Mouse (Mus musculus) liver, adult 2 months (tissue): ENCODE data around the gene Myo1g. TPM values are rescaled to one million over a fixed set of nuclear protein-coding genes. Genes with fewer than 3 reads are reported as not detected.

Source experiments
- DNase-seq: peaks from one replicate; pipeline ENCODE4 v3.0.0-alpha.2; 2011; ENCODE audit warnings: low read depth, low spot score; ENCODE audit errors: extremely low read depth
- H3K27ac ChIP-seq: fragments of 200-500 bp; replicated peaks from 2 replicates; pipeline ENCODE4 v1.5.1; 2012; ENCODE audit warnings: low read depth, mild to moderate bottlenecking, control low read depth, inconsistent platforms, low read length; ENCODE audit not compliant: insufficient read depth
- H3K27me3 ChIP-seq: fragments of 200-500 bp; 2 replicates; pipeline ENCODE4 v1.6.1; 2012; ENCODE audit warnings: mild to moderate bottlenecking, moderate library complexity, low read length, inconsistent platforms; ENCODE audit not compliant: control insufficient read depth, insufficient read depth
- H3K36me3 ChIP-seq: fragments of 200-500 bp; 2 replicates; pipeline ENCODE4 v1.6.1; 2012; ENCODE audit warnings: low read length, inconsistent platforms; ENCODE audit not compliant: control insufficient read depth, insufficient read depth
- H3K4me1 ChIP-seq: fragments of 200-500 bp; 2 replicates; pipeline ENCODE4 v1.6.1; 2011; ENCODE audit warnings: low read length; ENCODE audit not compliant: control insufficient read depth, insufficient read depth
- H3K4me3 ChIP-seq: fragments of 200-500 bp; 2 replicates; pipeline ENCODE4 v1.5.1; 2011; ENCODE audit warnings: low read depth, mild to moderate bottlenecking, control low read depth, low read length, moderate library complexity; ENCODE audit not compliant: insufficient read depth
- H3K79me2 ChIP-seq: fragments of 200-500 bp; 2 replicates; pipeline ENCODE4 v1.6.1; 2012; ENCODE audit warnings: inconsistent platforms, mild to moderate bottlenecking, low read length, moderate library complexity; ENCODE audit not compliant: control insufficient read depth, insufficient read depth
- H3K9ac ChIP-seq: fragments of 200-500 bp; 2 replicates; pipeline ENCODE4 v1.6.1; 2012; ENCODE audit warnings: low read depth, mild to moderate bottlenecking, control low read depth, inconsistent platforms, low read length
- CTCF ChIP-seq: fragments of 200-500 bp; IDR thresholded peaks from 2 replicates; pipeline ENCODE4 v1.5.1; 2011; ENCODE audit warnings: low read depth, low read length, control low read depth
- POLR2A ChIP-seq: fragments of 200-500 bp; IDR thresholded peaks from 2 replicates; pipeline ENCODE4 v1.6.1; 2011; ENCODE audit warnings: low read length, control low read depth; ENCODE audit not compliant: insufficient read depth; ENCODE audit errors: extremely low read depth
- WGBS: fragments of 180-500 bp; shearing (Covaris S2); methylation state at CpG from one replicate; pipeline ENCODE4 v1.1.7; 2018; 5-methylcytosine and 5-hydroxymethylcytosine counted together
- polyA plus RNA-seq: library from polyadenylated mRNA; depleted of rRNA; stranded (reverse); fragments of >200 nt; gene quantifications from 2 replicates; pipeline ENCODE4 v1.2.3, GENCODE M21; 2012
- total RNA-seq: library from RNA; depleted of rRNA; stranded (reverse); fragments of >200 nt; gene quantifications from 2 replicates; pipeline ENCODE4 v1.2.3, GENCODE M21; 2014

Gene Myo1g
- total and polyA plus RNA-seq, 2 experiments = 1.1 to 2.3 TPM

DNA sequence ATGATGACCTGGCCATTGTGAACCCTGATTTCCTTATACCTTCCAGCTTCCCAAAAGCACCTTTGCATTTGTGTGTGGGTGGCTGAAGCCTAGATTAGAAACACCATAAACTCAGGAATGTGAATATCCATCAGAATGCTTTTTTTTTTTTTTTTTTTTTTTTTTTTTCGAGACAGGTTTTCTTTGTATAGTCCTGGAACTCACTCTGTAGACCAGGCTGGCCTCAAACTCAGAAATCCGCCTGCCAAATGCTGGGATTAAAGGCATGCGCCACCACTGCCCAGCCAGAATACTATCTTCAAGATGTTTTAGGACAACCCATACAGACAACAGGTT lies 25.1 kb upstream of the Myo1g start:
- peaks cover 12% of the 10 kb centered on the region; the same call in 1 of the 2 replicates for H3K79me2 ChIP-seq
- no peak for DNase-seq
- no peaks in the 10 kb centered on the region for H3K27me3 ChIP-seq
- H3K4me3 ChIP-seq = peak overlapping the region; percentile 29
- 22% methylated on average over 3 of the region's 3 CpGs for WGBS
- no peak for TF ChIP-seq POLR2A
- TF ChIP-seq CTCF = no peak
- H3K27ac ChIP-seq = peak overlapping the region; percentile 29; the same call in 1 of the 2 replicates
- no peak overlapping the region for H3K9ac ChIP-seq
- no peaks in the 10 kb centered on the region for H3K36me3 ChIP-seq
- peaks cover 9% of the 10 kb centered on the region for H3K4me1 ChIP-seq

DNA sequence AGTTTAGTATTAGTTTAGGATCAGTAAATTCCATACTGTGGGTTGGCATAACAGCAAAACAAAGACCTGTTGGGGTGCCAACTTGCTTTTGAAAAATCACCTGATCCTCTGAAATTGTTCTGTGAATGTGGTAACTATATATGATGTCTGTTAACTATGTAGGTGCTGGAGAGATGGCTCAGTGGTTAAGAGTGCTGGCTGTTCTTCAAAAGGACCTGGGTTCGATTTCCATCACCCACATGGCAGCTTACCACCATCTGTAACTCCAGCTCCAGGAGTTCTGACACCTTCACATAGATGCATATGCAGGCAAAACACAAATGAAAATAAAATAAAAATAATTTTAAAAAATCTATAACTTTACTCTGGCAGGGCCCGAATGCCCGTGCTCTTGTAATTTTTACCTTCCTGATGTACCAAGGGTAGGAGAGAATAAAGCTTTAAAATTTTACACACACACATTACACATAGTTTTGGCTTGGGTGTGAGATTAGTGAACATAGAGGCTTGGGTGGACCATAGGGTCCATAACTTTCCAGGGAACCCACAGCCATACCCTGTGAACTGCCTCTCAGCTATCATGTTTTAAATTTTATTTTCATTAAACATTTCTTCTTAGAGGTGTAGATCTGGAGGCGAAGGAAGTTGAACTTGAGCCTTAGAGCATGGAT lies 24.6 kb upstream of the Myo1g start:
- DNase-seq = no peak
- WGBS = 94% methylated on average over 4 of the region's 4 CpGs
- TF ChIP-seq POLR2A (no peak), CTCF (no peak)
- H3K79me2 ChIP-seq = peaks cover 12% of the 10 kb centered on the region; the same call in 1 of the 2 replicates
- H3K4me3 ChIP-seq = no peak overlapping the region
- no peaks in the 10 kb centered on the region for H3K36me3 ChIP-seq
- no peak overlapping the region for H3K27ac ChIP-seq
- no peak overlapping the region for H3K9ac ChIP-seq
- H3K4me1 ChIP-seq = peaks cover 9% of the 10 kb centered on the region
- no peaks in the 10 kb centered on the region for H3K27me3 ChIP-seq

DNA sequence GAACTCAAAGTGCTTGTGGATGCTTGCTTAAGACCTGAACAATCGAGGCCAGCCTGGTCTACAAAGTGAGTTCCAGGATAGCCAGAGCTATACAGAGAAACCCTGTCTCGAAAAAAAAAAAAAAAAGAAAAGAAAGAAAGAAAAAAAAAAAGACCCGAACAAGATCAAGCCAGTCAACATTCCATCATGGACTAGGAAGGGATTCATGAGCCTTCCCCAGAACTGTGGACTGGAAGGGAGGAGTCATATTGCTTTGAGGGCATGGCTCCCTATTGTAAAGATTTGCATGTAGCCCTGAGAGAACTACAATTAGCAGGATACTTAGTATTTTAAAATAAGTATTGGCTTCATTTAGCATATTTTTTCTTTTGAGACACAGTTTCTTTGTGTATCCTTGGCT lies 23.9 kb upstream of the Myo1g start:
- Histone ChIP-seq H3K9ac (no peak overlapping the region), H3K4me1 (peaks cover 7% of the 10 kb centered on the region), H3K4me3 (no peak overlapping the region), H3K27me3 (no peaks in the 10 kb centered on the region), H3K79me2 (peaks cover 6% of the 10 kb centered on the region; the same call in 1 of the 2 replicates), H3K27ac (no peak overlapping the region), H3K36me3 (no peaks in the 10 kb centered on the region)
- no peak for TF ChIP-seq POLR2A
- TF ChIP-seq CTCF = no peak
- WGBS = 80% methylated on average over 3 of the region's 3 CpGs
- DNase-seq = no peak

DNA sequence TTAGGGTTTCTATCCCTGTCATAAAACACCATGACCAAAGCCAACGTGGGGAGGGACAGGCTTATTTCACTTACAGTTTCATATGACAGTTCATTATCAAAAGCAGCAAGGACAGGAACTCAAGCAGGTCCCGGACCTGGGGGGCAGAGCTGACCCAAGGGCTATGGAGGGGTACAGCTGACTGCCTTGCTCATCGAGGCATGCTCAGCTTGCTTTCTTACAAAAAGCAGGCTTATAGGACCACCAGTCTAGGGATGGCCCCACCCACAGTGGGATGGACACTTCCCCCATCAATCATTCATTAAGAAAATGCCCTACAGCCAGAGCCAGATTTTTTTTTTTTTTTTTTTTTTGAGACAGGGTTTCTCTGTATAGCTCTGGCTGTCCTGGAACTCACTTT lies 10.0 kb upstream of the Myo1g start:
- H3K4me1 ChIP-seq = peaks cover 1% of the 10 kb centered on the region; the same call in 1 of the 2 replicates
- H3K4me3 ChIP-seq = no peak overlapping the region
- H3K27ac ChIP-seq = no peak overlapping the region
- WGBS = 86% methylated on average over 3 of the region's 3 CpGs
- peaks cover 9% of the 10 kb centered on the region for H3K36me3 ChIP-seq
- DNase-seq = no peak
- no peak for TF ChIP-seq POLR2A
- TF ChIP-seq CTCF = no peak
- no peaks in the 10 kb centered on the region for H3K27me3 ChIP-seq
- no peaks in the 10 kb centered on the region for H3K79me2 ChIP-seq
- H3K9ac ChIP-seq = no peak overlapping the region

DNA sequence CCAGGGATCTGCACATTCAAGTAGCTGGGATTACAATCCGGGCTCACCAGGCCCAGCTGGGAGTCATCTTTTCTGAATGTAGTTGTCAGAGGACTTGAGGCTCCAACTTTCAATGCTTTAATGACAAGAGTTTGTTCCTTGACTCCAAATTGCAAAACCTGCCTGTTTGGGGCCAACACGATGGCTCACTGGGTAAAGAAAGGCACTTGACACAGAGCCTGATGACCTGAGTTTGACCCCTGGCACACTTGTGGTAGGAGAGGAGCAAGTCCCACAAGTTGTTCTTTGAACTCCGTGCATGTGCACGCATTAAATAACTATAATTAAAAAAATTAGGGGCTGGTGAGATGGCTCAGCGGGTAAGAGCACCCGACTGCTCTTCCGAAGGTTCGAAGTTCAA lies 9.2 kb upstream of the Myo1g start:
- WGBS = 74% methylated on average over 8 of the region's 8 CpGs

DNA sequence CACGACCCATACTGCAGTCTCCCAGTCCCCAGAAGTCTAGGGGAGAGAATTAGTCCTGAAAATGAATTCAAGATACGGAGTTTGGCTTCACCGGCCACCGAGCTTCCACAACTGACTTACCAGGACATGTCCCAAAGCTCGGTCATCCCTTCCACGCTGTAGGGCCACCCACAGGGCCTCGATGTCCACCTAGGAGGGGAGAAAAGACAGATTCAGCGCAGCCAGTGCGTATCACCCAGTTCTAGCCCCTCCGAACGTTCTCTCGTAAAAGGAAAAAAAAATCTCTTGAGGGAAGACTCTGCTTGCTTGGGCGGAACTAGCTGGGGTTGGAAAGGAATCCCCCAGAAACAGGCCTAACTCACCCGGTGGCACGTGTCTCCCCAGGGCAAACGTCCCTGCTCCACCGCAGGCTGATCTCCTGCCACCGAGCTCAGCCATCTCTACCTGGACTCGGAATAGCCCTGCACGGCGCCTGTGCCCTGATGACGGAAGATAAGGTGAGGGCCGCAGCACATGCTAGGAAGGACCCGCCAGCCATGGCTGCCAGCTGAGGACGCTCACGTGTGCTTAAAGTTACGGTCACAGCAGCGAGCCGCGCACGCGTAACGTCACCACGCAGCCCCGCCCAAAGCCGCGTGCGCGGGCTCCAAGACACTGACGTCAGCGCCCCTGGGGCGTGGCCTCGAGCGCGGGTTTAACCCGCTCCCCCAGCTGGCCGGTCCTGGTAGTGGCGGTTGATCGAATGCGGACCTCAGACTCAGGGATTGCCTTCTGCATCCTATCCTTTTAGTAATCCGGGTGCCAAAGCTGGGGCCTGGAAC lies 7.6 kb upstream of the Myo1g start:
- no peaks in the 10 kb centered on the region for H3K79me2 ChIP-seq
- peaks cover 23% of the 10 kb centered on the region for H3K36me3 ChIP-seq
- H3K4me3 ChIP-seq = peak overlapping the region; percentile 86
- peak overlapping the region; percentile 74 for H3K9ac ChIP-seq
- under 1% methylated on average over 51 of the region's 51 CpGs for WGBS
- peak overlapping the region; percentile 57 for H3K27ac ChIP-seq
- H3K27me3 ChIP-seq = no peaks in the 10 kb centered on the region
- DNase-seq = peak; percentile 85
- peak; percentile 80 for TF ChIP-seq CTCF
- peak; percentile 74 for TF ChIP-seq POLR2A
- H3K4me1 ChIP-seq = peaks cover 1% of the 10 kb centered on the region; the same call in 1 of the 2 replicates

More for the DNA sequence above, 9.2 kb upstream of the Myo1g start:
- no peak overlapping the region for H3K27ac ChIP-seq
- DNase-seq = peak; percentile 84
- H3K79me2 ChIP-seq = no peaks in the 10 kb centered on the region
- H3K9ac ChIP-seq = no peak overlapping the region
- peaks cover 17% of the 10 kb centered on the region for H3K36me3 ChIP-seq
- TF ChIP-seq CTCF (no peak), POLR2A (no peak)
- peaks cover 1% of the 10 kb centered on the region; the same call in 1 of the 2 replicates for H3K4me1 ChIP-seq
- no peak overlapping the region for H3K4me3 ChIP-seq
- H3K27me3 ChIP-seq = no peaks in the 10 kb centered on the region
